Mouse (Mus musculus) liver, embryonic 14 days (tissue): ENCODE data around the gene Twist2. TPM values are rescaled to one million over a fixed set of nuclear protein-coding genes. Genes with fewer than 3 reads are reported as not detected.

Experiments
- polyA plus RNA-seq: library from polyadenylated mRNA; depleted of rRNA; stranded (reverse); fragments of >200 nt; gene quantifications from 2 replicates; pipeline ENCODE4 v1.2.3, GENCODE M21; 2012; rRNA removed

The Twist2 gene
- polyA plus RNA-seq, result 0.13 and 0.81 TPM in 2 replicates

GRCm38 (mm10) chr1:91800967-91801843 is at the start of gene Twist2:
Gene Twist2 (plus strand): TSS chr1:91801461.

